Mouse (Mus musculus): ENCODE results near the gene Taf1d.

GRCm38 (mm10) chr9:15306398-15307119 is 545 bp downstream of the Taf1d start, which contains the start of gene 4931406C07Rik:
- TF ChIP-seq MAFK (IDR thresholded peaks at IDR 0.05; ENCODE audit: insufficient read depth, low read depth, low read length), result no peak
- TF ChIP-seq HCFC1 (IDR thresholded peaks at IDR 0.05; ENCODE audit: borderline replicate concordance, insufficient read depth, low read length), result no peak
- no peak for TF ChIP-seq ZNF384 (IDR thresholded peaks at IDR 0.05; ENCODE audit: low read depth, low read length)

All from ES-E14 (cell line).